Mouse (Mus musculus) lung, adult 2 months (tissue): ENCODE measurements at regions not wholly inside any gene's neighbourhood (a gene's known extent, or its start where the extent isn't known, plus 50 kb on each side); places are given as distances from the start of the nearest gene placed in this dataset.

ENCODE experiments used
- CTCF ChIP-seq: fragments of 200-500 bp; IDR thresholded peaks from 2 replicates; pipeline ENCODE4 v1.5.1; 2011; ENCODE audit warnings: mild to moderate bottlenecking, low read length, control low read depth; ENCODE audit not compliant: insufficient read depth
- POLR2A ChIP-seq: fragments of 200-500 bp; IDR thresholded peaks from 2 replicates; pipeline ENCODE4 v1.6.1; 2011; ENCODE audit warnings: low read depth, mild to moderate bottlenecking, control low read depth, low read length, borderline replicate concordance; ENCODE audit errors: extremely low read depth

GRCm38 (mm10) chr3:58146762-58147161, 267.8 kb upstream of the Tsc22d2 start:
- TF ChIP-seq CTCF: no peak
- no peak for TF ChIP-seq POLR2A
